Mouse (Mus musculus): ENCODE results near the gene 4931408C20Rik. TPM values are rescaled to one million over a fixed set of nuclear protein-coding genes. Genes with fewer than 3 reads are reported as not detected.

The 4931408C20Rik gene
- polyA plus RNA-seq (2014; fragmentation: Nextera tagmentation; extraction: Ambion mirVana) = not detected in 2 replicates

DNA sequence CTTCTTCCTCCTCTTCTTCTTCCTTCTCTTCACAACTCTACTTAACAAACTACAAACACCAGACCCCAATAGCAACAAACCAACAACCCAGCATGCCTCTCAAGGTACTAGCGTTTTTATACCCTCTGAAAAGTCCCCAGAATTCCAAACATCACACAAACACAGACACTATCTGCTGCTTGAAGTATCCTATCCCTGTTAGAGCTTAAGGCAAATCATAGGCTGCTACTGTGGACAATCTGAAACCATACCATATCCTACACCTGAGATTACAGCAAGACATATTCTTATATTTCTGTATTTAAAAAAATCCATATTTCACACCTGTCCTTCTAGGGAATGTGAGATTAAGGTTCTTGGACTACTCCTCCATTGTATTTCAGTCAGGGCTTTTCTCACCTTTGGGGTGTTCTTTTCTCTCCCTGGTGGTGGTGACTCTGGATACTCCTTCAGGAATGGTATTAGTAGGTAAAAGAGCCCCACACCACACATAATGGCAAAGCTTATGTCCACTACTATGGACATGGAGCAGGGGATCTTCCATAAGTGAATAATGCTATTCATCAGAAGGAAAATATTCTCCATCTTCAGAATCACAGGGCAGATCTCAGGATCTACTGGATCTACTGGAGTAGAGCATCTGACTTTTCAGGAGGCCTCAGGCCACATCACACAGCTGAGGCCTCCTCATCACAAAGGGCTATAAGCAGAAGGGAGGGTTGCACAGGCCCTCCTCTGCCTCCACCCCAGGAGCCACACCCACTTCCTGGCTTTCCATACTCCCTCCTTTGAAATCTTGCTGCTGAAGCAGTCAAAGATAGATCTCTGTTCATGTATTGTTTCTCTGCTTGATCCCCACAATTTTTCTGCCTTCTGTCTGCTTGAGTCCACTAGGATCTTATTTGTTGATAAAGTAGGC is at the start of gene 4931408C20Rik:
Gene 4931408C20Rik, minus strand, starts transcription at position 619 of the 919 bp plus-strand sequence.
- WGBS = 35% methylated on average over 1 of the region's 1 CpGs
- Histone ChIP-seq H3K36me3 (ENCODE audit: control insufficient read depth, insufficient read depth, low read length) (no peaks in the 10 kb centered on the region), H3K4me1 (ENCODE audit: control insufficient read depth, insufficient read depth, low read length) (no peaks in the 10 kb centered on the region), H3K4me3 (ENCODE audit: low read length) (no peak within 1 kb of the TSS), H3K4me2 (replicated peaks; ENCODE audit: low read depth, low read length) (no peak within 1 kb of the TSS), H3K27ac (ENCODE audit: low read depth, low read length) (no peak within 1 kb of the TSS), H3K27me3 (ENCODE audit: control insufficient read depth, insufficient read depth, low read length) (no peaks in the 10 kb centered on the region), H3K9me3 (ENCODE audit: control insufficient read depth, low read length) (0 out of 2 replicates have a peak, but pooled peaks cover 2% of the 10 kb centered on the region), H3K9ac (ENCODE audit: low read depth, low read length) (no peak within 1 kb of the TSS)
- peak; percentile 87 for ATAC-seq (ENCODE audit: low FRiP score, low TSS enrichment)

DNA sequence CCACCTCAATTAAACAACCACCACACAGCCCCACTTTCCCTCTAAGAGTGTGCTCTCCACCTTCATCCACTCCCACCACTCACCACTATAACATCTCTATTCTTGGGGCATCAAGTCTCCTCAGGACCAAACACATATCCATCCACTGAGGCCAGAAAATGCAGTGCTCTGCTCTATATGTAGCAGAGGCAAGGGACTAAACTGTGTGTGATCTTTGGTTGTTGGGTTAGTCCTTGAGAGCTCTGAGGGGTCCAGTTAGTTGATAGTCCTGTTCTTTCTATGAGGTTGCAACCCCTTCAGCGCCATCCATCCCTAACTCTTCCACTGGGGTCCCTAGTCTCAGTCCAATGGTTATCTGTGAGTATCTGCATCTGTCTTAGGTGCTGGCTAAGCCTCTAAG is 666 bp upstream of the 4931408C20Rik start:
- no peak overlapping the region for H3K9ac ChIP-seq (ENCODE audit: low read depth, low read length)
- H3K4me1 ChIP-seq (ENCODE audit: control insufficient read depth, insufficient read depth, low read length) = no peaks in the 10 kb centered on the region
- 0 out of 2 replicates have a peak, but pooled peaks cover 2% of the 10 kb centered on the region for H3K9me3 ChIP-seq (ENCODE audit: control insufficient read depth, low read length)
- H3K27me3 ChIP-seq (ENCODE audit: control insufficient read depth, insufficient read depth, low read length) = no peaks in the 10 kb centered on the region
- ATAC-seq (ENCODE audit: low FRiP score, low TSS enrichment) = peak; percentile 43
- H3K36me3 ChIP-seq (ENCODE audit: control insufficient read depth, insufficient read depth, low read length) = no peaks in the 10 kb centered on the region
- no peak overlapping the region for H3K27ac ChIP-seq (ENCODE audit: low read depth, low read length)
- WGBS = 74% methylated on average over 1 of the region's 1 CpGs
- H3K4me3 ChIP-seq (ENCODE audit: low read length) = no peak overlapping the region
- H3K4me2 ChIP-seq (replicated peaks; ENCODE audit: low read depth, low read length) = no peak overlapping the region

DNA sequence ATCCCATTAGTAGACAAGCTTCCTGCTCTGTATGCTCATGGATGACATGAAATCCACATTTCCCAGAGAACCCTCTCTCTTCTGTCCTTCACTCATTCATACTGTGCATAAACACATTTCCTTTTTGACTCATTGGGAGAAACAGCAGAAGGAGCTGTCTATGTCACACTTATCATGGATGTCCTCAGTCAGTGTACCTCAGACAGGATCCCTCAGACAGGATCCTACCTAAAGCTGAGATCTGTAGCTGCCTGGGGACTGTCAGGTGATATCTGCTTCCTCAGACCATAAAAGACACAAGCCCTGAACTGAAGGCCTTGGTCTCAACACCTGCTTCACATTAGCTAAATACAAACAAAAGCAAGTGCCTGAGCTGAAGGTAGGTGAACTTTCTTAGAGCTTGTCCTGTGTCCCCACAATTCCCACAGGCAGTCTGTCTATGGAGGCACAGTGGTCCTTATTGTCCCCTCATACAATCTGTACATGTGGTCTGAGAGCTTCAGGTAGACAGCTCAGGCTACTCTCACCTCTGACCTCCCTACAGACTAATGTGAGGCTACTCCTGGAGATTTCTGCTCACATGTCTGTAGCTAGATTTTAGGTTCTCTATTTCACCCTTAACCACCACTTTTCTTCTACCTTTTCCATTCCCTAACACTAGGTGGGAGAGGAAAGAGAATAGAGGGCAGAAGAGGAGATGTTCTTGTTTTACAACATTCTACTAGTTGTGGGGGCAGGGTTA is 1.1 kb downstream of the 4931408C20Rik start:
- ATAC-seq (ENCODE audit: low FRiP score, low TSS enrichment) = 0 out of 2 replicates have a peak, but pooled peaks have one; percentile 26
- no peak overlapping the region for H3K9ac ChIP-seq (ENCODE audit: low read depth, low read length)
- H3K27me3 ChIP-seq (ENCODE audit: control insufficient read depth, insufficient read depth, low read length) = no peaks in the 10 kb centered on the region
- H3K36me3 ChIP-seq (ENCODE audit: control insufficient read depth, insufficient read depth, low read length) = no peaks in the 10 kb centered on the region
- no peak overlapping the region for H3K27ac ChIP-seq (ENCODE audit: low read depth, low read length)
- no peak overlapping the region for H3K4me2 ChIP-seq (replicated peaks; ENCODE audit: low read depth, low read length)
- 0 out of 2 replicates have a peak, but pooled peaks cover 2% of the 10 kb centered on the region for H3K9me3 ChIP-seq (ENCODE audit: control insufficient read depth, low read length)
- H3K4me1 ChIP-seq (ENCODE audit: control insufficient read depth, insufficient read depth, low read length) = no peaks in the 10 kb centered on the region
- H3K4me3 ChIP-seq (ENCODE audit: low read length) = no peak overlapping the region

DNA sequence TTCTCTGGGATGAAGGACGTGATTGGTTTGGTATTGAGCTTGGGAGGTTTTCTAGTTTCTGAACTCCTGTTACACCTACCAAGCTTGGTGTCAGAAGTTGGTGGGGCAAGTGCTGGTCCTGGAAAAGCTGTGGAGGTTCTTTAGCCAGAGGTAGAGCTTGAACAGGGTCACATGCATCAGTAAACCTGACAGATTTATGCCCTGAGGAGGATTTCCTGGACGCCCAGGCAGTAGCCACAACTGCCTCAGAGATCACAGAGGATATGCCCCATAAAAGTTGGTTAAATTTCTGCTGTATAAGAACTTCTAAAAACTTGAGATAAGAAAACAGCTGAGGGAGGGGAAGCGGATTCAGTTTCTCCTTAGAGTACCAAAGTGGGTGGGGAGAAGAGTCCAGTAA is 1.9 kb downstream of the 4931408C20Rik start:
- no peaks in the 10 kb centered on the region for H3K4me1 ChIP-seq (ENCODE audit: control insufficient read depth, insufficient read depth, low read length)
- no peak overlapping the region for H3K4me2 ChIP-seq (replicated peaks; ENCODE audit: low read depth, low read length)
- no peaks in the 10 kb centered on the region for H3K36me3 ChIP-seq (ENCODE audit: control insufficient read depth, insufficient read depth, low read length)
- H3K9ac ChIP-seq (ENCODE audit: low read depth, low read length) = no peak overlapping the region
- H3K4me3 ChIP-seq (ENCODE audit: low read length) = no peak overlapping the region
- WGBS = 27% methylated on average over 3 of the region's 3 CpGs
- H3K27me3 ChIP-seq (ENCODE audit: control insufficient read depth, insufficient read depth, low read length) = no peaks in the 10 kb centered on the region
- H3K27ac ChIP-seq (ENCODE audit: low read depth, low read length) = no peak overlapping the region
- 0 out of 2 replicates have a peak, but pooled peaks cover 2% of the 10 kb centered on the region for H3K9me3 ChIP-seq (ENCODE audit: control insufficient read depth, low read length)
- ATAC-seq (ENCODE audit: low FRiP score, low TSS enrichment) = peak; percentile 79; the same call in 1 of the 2 replicates

DNA sequence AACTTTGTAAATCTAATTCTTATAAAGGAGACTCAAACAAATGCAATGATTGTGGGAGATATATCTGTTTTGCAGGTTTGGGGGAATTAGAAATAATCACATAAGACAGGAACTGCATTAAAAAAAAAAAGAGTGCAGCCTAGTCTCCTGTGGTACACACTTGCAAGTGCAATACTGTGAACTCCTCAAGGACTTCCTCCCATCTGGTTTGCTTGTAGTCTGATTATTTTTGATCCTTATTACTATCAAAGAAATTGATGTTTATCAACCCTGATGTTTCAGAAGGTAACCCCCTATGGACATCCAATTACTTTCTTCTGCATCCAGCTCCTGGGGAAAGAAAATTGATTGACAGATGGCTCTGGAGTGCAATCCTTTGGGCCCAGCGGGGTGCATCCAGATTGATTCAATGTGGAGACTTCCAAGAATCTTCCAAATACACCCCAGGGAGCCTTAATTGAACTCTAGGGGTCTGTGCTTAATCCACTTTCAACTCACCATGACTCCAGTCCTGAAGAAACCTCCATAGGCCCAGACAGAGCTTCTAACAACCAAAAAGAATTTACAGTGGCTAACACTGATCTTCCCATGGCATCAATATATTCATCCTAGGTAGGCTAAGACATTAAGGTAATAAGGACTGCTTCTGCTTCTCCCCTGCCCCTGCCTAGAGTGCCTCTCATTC is 37.4 kb downstream of the 4931408C20Rik start:
- Histone ChIP-seq H3K27me3 (ENCODE audit: control insufficient read depth, insufficient read depth, low read length) (no peaks in the 10 kb centered on the region), H3K4me1 (ENCODE audit: control insufficient read depth, insufficient read depth, low read length) (no peaks in the 10 kb centered on the region), H3K27ac (ENCODE audit: low read depth, low read length) (no peak overlapping the region), H3K36me3 (ENCODE audit: control insufficient read depth, insufficient read depth, low read length) (no peaks in the 10 kb centered on the region), H3K4me3 (ENCODE audit: low read length) (no peak overlapping the region), H3K9me3 (ENCODE audit: control insufficient read depth, low read length) (no peaks in the 10 kb centered on the region), H3K4me2 (replicated peaks; ENCODE audit: low read depth, low read length) (no peak overlapping the region), H3K9ac (ENCODE audit: low read depth, low read length) (no peak overlapping the region)
- WGBS = 48% methylated on average over 1 of the region's 1 CpGs
- no peak for ATAC-seq (ENCODE audit: low FRiP score, low TSS enrichment)

DNA sequence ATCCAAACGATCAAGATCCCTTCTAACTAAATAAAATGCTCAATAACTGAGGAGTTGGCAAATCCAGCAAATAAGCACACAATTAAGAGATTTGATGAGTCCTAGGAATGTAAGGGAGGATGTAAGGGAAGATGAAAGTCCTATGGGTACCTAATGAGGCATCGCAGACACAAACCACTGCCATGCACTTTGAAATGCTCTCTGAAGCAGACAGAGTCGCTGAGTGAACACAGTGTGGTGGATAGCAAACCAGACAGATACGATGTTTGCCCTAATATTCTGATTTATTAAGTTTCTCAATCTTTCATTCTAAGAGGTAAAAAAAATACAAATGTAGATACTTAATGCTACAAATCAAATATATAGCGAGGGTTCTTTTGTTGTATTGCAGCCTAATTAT is 51.2 kb downstream of the 4931408C20Rik start:
- H3K27ac ChIP-seq (ENCODE audit: low read depth, low read length) = no peak overlapping the region
- H3K27me3 ChIP-seq (ENCODE audit: control insufficient read depth, insufficient read depth, low read length) = no peaks in the 10 kb centered on the region
- WGBS = 80% methylated on average over 5 of the region's 5 CpGs
- no peaks in the 10 kb centered on the region for H3K36me3 ChIP-seq (ENCODE audit: control insufficient read depth, insufficient read depth, low read length)
- no peaks in the 10 kb centered on the region for H3K4me1 ChIP-seq (ENCODE audit: control insufficient read depth, insufficient read depth, low read length)
- ATAC-seq (ENCODE audit: low FRiP score, low TSS enrichment) = no peak
- H3K9ac ChIP-seq (ENCODE audit: low read depth, low read length) = no peak overlapping the region
- H3K4me3 ChIP-seq (ENCODE audit: low read length) = no peak overlapping the region
- H3K4me2 ChIP-seq (replicated peaks; ENCODE audit: low read depth, low read length) = no peak overlapping the region
- H3K9me3 ChIP-seq (ENCODE audit: control insufficient read depth, low read length) = no peaks in the 10 kb centered on the region
